Mouse (Mus musculus): ENCODE measurements around the gene Vps13c.
A peak's percentile ranks its signal among the peaks of the same experiment; 100 is the strongest.

Vps13c gene

DNA sequence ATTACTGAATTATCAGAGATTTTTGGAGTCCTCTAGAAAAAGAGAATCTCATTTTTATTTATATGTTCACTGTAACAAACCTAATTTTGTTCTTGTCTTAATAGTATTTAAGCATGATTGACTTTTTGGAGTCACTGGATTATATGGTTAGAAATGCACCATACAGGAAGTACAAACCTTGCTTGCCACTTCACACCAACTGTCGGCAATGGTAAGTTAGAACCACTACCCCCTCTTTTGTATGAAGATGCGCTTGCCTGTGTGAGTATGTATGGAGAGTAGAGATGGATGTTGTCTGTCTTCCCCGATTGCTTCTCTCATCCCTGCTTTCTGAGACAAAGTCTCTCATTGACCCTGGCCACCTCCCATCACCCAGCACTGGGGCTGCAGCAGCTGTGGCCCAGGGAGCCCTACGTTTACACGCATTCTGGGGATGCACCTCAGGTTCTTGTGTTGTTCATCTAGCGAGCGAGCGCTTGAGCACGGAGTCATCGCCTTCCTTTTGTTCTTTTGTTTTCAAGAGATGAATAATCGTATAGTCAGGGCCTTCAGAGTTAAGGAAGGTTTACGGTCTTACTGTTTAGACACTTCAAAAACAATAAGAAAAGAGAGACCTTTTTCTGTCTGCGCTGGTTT is 43.3 kb downstream of the Vps13c start:
- no peak for DNase-seq

DNA sequence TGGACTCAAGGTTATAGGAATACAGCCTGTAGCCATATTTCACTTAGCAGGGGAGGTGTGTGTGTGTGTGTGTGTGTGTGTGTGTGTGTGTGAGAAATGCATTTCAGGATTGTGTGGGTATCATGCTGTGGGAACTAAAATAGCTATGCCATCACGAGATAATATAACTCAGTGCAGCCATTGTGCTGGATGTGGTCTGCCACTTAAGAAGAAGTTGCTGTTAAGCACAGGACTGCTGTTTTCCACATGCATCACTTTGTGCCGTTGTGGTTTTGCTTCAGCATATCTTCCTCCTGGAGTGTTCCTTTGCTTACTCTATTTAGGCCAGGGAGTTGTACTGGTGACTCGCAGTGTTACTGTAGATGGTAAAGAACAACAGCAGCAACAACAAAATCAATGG is 43.9 kb downstream of the Vps13c start:
- no peak for DNase-seq

DNA sequence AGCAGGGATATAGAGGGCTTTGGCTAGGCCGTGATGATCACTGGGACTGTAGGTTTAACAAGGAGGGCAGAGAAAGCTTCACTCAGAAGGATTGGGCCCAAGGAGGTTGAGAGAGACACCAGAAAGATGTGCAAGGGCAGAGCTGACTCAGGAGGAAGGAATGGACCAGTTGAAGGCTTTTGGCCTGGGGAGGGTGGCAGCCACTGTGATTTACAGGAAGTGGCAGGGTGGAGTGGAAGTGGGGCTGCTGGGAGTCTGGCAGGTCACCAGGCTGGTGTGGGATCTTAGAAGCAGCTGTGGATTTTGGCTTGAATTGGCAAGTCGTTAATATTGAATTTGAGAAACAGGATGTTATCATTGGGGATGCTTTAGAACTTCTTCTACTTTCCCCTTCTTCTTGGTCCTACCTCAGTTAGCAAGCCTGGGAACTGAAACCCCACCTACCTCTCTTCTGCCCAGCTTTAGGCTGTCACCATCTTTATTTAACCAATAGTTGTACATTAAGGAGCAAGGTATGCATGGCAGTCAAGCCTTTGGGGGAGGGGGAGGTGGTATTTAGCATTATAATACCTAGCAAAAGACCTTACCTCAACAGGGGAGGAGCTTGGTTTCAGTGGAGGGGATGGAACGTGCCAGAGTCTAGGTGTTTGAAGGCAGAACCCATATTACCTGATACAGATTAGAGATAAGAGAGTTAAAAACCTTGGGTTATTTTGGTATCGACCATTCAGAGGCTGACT is 47.0 kb downstream of the Vps13c start:
- DNase-seq, result peak; percentile 33 to 73

DNA sequence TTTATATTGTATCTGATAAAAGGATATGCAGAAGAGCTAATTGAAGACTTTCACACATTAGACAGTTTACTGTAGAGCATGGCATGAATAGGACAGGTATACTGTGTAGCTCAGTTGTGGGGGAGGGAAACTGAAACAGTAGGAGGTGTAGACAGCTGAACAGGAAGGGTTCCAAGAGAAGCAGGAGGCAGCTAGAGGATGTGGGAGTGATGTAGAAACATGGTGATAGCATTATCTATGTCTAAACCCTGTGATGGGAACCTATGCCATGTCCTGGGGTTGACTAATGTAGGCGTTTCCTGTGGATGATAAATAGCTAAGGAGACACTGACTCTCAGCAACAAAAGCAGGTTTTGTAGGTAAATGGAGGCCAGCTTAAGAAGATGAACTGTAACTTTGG is 53.3 kb downstream of the Vps13c start:
- DNase-seq, result no peak

DNA sequence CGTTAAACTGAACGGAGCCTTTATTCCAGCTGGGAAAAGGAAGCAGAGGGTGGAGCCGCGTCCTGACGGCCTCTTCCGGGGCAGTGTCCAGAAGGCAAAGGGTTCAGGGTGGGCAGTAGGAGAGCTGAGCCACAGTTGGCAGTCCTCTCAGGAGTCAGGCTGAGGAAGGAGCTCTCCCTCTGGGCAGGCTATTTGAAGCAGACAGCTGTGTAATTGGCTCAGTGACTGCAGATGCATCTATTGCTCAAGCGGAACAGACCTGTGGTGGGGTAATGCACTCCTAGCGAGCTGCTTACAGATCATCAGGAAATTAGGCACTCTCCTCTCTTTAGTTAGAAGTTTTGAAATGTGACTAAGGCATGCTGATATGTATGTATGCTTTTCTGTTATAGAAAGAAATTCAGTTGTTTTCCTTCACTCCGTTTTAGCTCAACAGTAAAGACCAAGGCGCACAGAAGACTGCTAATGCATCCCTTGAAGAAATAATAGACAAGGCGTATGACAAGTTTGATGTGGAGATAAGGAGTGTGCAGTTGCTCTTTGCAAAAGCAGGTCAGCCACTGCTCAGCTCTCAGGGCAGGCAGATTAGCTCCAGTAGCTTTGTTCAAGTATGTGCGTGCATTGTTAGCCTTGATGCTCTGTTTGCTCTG is 56.6 kb downstream of the Vps13c start:
- no peak for DNase-seq

DNA sequence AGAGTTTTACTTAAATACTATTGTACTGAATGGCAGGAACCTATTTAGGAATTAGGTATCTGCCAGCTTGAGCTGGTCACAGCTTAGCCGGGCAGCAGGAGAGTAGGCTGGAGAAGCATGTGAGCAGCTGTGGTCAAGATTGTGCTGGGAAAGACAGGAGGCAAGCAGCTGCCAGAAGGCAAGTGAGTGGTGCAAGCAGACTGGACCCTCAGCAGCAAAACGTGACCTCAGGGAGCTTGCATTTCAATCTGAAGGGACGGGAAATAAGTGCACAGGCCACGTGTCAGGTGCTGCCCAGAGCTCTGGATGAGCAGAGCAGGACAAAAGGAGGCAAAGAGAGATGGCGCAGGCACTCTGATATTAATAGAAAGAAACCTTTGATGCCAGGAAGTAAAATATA is 60.2 kb downstream of the Vps13c start:
- DNase-seq, result no peak

DNA sequence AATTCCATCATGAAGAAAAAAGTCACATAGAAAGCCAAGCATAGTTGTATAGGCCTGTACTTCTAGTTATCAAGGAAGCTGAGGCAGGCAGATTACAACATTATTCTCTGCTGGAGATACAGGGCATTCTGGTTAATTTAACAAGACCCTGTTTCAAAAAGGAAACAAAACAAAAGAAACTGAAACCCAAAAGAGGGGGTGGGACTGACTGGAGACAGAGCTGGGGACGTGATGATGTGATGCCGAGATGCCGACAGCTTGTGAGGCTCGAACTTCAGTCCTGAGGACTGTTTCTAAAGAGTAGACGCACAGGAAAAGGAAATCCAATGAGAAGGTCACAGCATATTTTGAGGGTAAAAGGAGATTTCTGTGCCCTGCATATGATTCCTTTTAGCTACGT is 64.2 kb downstream of the Vps13c start:
- DNase-seq, result no peak

DNA sequence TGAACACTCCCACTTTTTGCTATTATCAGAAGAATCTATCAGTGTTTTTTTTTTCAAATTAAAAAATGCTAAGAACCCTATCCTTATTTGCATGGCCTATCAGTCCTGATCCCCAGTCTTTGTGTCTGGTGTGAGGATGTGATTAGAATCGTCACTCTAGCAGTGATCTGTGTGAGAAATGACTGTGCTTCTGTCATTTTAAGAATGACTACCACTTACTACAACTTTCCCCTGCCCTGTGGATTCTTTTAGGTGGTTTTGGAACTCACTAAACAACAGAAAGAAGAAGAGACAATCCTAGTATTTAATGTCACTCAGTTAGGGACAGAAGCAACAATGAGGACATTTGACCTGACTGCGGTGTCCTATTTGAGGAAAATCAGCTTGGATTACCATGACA is 65.3 kb downstream of the Vps13c start:
- DNase-seq, result no peak

DNA sequence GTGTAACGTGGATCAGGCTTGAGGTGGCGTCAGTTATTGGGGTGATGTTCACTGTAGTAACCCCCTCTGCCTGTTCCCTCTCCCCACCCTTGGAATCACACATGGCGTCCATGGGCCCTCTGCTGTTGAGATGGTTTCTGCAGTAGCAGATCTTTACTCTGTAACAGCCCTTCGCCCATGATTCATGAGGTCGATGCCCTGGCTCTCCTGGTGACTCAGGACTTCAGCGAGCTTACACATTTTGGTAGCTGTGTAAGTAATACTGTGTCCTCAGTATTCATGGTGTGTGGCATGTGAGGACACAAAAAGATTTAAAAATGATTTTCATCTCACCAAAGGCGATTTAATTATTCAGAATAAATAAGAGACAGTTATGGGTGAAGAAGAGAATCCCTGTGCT is 74.5 kb downstream of the Vps13c start:
- DNase-seq, result no peak

DNA sequence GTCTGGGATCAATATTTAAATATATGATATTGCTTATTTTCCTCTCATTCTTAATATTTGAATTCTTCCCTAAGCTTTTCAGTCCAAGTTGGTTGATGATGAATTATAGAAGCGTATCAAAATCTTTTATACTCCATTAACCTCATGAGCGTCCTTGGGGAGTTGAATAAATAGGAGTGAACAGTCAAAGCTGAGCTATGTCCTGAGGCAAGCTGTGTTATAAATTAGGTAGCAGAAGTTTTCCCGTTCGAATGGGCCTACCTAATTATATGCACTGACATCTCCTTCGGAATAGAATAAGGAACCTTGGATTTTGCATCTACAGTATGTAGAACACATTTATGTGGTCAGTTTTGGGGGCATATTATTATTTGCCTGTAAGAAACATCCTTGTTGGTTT is 82.2 kb downstream of the Vps13c start:
- DNase-seq, result no peak

DNA sequence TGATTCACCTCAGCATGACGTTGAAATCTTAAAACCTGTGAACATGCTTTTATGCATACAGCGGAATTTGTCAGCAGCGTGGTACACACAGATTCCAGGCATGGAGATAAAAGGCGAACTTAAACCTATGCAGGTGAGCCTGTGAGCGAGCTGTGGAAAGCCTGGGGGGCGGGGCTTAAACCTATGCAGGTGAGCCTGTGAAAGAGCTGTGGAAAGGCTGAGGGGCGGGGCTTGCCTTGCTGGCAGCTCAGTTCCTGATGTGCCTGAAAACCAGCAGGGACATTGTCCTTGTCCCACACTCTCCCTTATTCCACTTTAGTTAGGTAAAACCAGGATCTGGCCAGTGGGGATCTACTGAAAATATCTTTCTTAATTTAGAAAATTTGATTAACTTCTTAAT is 90.4 kb downstream of the Vps13c start:
- DNase-seq, result peak; percentile 23 to 35

DNA sequence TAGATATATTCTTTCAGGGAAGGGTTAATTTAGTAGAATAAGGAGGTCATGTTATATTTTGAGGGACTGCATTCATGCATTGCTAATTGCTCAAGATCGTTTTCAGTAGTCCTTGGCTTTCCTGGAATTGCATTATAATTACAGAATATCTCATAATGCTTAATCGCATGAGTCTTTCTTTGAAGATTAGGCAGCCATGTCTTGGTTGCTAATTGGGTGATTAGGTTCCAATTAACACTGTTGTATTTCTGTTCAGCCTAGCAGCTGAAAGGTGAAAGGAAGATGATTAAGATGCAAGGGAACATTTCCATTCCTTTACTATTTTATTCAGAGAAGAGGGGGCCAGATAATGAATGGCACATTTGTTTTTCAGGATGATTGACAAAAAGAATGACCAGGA is 97.1 kb downstream of the Vps13c start:
- no peak for DNase-seq

DNA sequence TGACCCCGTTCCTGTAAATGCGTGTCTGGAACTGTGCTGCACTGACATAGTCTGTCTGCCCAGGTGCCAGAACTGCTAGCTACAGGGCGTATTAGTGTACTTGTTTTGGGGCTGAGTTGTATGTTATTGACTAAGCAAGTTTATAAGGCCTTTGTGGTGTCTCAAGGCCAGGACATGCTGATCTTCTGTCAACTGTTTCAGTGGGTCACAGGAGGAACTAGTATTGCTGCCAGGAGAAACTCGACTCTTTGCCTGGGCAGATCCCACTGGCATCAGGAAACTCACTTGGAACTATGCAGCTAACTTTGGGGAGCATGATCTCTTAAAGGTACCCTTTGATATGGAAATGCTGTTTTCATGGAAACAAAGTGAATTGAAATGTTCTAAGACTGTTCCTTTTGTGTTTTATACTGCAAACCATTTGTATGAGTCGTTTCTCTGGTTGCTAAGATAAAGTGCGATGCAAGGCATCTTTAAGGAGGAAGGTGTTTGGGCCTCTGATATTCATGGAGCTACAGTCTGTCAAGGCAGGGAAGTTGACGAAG is 115.3 kb downstream of the Vps13c start:
- no peak for DNase-seq

DNA sequence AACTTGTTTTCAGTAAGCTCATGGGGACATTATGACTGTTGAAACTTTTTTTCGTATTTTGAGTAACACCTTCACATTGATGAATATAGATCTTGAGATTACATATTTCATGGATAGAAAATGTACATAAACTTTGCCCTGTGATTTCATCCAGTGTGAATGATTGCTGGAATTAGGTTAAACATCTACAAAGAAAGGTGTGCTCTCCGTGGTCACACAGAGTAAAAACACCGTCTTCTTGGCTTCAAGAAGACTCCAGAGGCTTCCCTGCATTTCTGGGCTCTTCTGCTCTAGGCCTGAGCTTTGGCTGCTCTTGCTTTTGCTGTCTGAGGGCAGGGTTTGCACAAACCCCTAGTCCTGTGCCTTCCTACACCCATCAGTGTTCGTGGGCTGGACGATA is 121.8 kb downstream of the Vps13c start:
- no peak for DNase-seq

DNA sequence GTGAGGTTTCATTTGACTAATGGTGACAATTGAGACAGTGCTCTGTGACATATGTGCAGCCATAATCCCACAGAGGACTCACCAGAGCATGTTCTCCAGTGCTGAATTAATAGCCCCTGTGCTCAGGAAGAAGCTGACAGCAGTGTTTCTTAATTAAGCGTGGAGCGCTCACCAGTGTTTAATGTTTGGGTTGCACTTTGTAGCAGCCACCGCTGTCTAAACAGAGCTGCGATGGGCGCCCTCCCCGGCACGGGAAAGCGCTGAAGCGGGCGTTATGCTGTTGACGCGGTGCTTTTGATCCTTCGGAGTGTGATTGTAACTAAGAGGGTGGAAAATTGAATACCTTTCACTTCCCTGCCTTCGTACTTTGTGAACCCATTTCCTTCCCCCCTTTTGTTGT is 125.7 kb downstream of the Vps13c start:
- no peak for DNase-seq

DNA sequence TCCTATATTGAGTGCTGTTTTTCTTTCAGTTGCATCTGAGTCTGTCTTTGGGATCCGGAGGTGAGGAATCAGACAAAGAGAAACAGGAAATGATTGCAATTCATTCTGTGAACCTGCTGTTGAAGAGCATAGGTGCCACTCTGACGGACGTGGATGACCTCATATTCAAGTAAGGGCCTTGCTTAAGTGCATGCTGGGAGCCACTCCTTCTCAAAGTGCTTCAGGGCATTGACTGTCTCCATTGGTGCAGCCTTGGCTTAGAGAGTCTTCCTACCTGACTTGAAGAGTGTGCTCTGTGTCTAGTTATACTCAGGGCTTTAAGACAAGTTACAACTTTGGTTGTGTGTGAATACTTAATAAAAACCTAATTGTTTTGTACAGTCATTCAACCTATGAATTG is 126.8 kb downstream of the Vps13c start:
- no peak for DNase-seq

DNA sequence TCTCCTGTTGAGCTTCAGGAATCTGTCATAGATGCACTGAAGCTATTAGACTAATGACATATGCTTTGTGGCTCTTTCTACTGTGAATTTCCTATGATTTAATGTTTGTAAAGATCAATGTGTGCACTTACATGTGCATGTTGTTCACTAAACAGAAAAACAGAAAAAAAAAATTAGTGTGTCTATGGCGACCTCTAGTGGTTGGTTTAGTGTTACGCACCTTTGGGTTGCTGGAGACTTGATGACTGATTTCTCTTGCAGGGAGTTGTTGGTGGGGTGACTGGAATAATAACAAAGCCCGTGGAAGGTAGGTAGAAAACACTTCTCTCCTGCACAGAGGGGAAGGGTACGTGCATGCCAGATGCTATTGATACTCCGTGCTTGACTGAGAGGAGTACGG is 133.3 kb downstream of the Vps13c start:
- no peak for DNase-seq

DNA sequence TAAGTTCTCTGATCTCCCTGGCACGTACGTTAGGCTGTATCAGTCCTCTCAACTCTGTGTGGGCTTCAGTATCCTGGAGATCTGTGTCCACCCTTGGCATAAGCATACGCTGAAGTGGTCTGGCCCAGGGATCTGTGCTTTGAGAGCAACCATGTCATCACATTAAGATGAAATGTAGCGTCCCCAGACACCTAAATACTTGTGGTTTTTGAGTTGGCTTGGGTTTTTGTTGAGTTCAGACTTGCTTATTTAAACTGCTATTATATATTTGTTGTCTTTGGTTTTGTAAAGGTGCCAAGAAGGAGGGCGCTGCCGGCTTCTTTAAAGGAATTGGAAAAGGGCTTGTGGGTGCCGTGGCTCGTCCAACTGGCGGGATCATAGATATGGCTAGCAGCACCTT is 135.3 kb downstream of the Vps13c start:
- no peak for DNase-seq

DNA sequence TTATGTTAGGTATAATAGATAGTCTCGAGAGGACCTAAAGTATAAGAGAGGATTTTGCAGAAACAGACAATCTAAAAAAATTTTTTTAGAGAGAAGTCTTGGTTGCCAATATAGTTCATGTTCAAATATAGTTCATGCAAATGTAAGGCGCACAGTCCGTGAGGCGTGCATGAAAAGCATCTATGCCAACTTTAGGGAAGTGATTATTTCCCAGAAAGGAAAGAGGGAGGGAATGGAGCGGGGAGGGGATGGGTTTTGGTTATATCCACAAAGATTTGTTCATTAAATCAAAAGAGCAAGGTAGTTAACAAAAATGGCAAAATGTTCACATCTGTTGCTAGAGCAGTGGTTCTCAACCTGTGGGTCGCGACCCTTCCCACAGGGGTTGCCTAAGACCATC is 166.4 kb downstream of the Vps13c start:
- DNase-seq, result no peak

DNA sequence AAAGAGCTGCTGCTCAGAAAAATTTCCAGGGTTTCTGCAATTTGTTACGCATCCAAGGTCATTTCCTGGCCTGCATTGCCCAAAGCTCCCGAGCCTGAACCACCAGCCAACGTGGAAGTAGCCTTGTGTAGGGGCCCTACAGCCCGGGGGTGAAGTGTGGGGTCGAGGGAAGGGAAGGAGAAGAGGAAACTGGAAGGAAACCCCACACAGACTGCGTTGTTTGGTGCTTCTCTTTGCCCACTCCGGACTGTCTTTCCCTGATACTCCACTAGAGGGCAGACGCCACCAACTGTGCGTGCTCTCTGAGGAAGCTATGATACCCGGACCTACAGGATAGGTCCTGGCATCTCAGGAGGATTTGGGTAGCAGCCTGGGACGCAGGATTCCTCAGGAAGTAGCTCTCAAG is 174.8 kb downstream of the Vps13c start:
- peak; percentile 55 to 76 for DNase-seq

DNA sequence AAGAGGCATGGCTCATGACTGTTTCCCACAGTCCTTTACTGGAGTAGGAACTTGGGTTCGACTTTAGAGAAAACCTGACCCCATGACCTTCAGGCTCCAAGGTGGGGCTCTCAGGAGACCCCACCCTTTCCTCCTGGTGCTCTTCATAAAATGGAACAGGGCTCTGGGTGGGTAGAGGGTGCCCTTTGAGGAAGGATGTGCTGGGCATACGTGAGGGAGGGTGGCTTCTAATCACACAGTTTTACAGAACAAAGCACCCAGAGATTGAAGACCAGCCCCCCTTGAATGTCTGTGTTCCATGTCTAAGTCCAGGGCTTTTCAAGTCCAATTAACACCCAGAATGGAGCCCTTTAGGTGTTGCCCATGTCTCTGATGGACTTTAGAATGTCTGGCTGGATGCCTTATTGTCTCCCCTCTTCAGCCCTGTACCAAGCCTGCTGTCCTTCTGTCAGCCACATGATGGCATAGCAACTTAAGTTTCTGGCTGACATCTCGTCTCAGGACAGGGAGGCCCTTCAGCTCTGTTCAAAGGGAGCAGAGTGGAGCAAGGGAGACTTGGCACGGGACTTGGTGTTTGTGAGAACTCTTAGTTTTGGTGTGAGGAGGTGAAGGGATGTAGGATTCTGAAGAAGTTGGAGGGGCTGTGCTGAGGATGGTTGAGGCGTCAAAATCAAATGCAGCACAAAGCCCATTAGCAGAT is 176.2 kb downstream of the Vps13c start:
- DNase-seq, result peak; percentile 64 to 65

DNA sequence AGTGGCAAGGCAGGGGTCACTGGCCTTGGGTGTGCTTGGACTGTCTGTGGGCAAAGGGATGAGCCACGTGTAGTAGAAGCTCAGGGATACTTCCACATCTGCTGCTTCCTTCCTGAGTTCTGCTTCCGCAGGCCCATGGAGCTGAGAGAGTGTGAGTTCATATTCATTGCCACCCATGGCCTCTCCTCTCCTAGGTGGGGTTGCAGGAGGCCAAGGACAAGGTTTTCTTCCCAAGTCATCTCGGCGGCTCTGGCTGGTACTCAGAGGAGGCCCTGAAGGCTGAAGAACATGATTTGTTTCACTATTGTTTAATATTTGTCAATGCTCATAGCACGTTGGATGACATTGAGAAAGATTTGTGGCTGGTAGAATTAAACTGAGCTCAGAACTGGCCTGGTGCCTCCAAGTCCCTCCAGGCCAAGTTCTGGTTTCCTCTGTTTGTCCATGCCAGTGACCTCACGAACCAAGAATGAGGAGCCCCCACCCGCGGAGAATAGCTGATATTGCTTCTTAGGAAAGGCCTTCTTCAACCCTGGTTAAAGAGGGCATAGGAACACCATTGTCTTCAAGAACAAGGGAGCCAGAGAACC is 180.7 kb downstream of the Vps13c start:
- DNase-seq, result peak; percentile 39 to 66

Data from lung, postnatal 4 days (tissue).